Mouse (Mus musculus) skeletal muscle tissue, postnatal 0 days (tissue): ENCODE measurements around the gene Agap1. TPM values are rescaled to one million over a fixed set of nuclear protein-coding genes. Genes with fewer than 3 reads are reported as not detected.

Experiments
- polyA plus RNA-seq: library from polyadenylated mRNA; unstranded; fragments of >200 nt; fragmentation: Nextera tagmentation; extraction: Ambion mirVana; gene quantifications from 2 replicates; pipeline ENCODE4 v1.2.1, GENCODE M21; 2015

Gene Agap1
- 6.8 and 11.1 TPM in 2 replicates for polyA plus RNA-seq

DNA sequence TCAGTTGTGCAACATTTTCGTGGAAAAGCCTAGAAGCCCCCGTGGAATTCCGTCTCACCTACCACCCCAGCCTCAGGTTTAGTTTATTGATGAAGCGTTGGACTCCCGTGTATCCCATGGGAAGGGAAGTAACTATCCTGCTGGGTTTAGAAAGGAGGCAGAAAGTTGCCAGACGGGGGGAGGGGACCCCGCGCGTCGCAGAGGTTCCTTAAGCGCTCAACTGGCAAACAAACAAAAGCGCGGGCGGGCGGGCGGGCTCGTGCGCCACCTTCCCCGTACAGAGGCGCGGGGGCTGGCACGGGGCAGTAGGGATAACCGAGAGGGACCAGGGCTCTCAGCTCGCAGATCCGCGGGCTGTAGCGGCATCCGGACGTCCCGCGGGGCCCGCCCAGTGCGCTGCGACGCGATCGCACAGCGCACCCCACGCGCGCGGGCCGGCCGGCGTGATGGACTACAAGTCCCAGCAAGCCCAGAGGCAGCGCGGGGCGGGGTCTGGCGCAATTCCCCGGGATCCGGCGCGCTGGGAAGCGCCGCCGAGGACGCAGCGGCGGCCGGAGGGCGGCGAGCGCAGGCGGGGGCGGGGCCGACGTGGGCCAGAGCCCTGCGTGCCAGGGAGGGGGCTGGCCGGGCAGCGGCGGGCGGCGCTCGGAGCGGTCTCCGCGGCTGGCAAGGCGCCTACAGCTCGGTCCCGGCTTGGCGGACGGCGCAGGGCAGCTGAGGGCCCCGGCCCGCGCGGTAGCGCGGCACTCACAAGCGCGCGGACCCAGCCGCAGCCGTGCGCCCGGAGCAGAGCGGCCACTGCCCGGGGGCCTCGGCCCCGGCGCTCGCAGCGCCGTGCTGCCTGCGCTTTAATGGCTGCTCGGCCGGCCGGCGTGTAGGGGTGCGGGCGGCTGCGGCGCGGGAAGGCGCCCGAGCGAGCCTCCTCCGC is at the start of gene Agap1:
Gene Agap1, plus strand, starts transcription at position 611 of the 928 bp plus-strand sequence.

DNA sequence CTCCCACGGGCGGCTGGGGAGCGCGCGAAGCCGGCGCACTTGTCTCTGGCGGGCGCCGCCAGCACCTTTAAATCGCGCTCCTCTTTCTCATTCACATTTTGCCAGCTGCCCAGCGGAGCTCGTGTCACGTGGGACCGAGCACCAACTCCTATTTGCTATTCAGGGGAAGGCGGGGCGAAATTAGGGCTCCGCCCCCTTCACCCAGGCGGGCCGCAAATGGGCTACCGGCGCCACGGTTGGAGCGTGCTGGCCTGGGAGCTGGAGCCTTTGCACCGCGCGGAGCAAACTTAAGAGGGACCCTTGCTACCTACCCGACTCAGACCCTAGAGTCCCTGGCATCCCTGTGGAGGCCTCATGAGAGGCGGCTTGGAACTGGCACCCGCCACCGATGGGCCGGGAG is 476.5 kb downstream of the Agap1 start, which contains the start of gene Gbx2:
Gene Gbx2, minus strand, starts transcription at position 60 of the 400 bp plus-strand sequence.

